Mouse (Mus musculus): ENCODE measurements around the gene Rhov. TPM values are rescaled to one million over a fixed set of nuclear protein-coding genes. Genes with fewer than 3 reads are reported as not detected.

Gene Rhov
- total RNA-seq, 2 experiments from 2014 or later: not detected

GRCm38 (mm10) chr2:119292852-119293251 is 21.8 kb upstream of the Rhov start:
- ATAC-seq (replicated peaks; ENCODE audit: low FRiP score, poor library complexity, severe bottlenecking): no peak

DNA sequence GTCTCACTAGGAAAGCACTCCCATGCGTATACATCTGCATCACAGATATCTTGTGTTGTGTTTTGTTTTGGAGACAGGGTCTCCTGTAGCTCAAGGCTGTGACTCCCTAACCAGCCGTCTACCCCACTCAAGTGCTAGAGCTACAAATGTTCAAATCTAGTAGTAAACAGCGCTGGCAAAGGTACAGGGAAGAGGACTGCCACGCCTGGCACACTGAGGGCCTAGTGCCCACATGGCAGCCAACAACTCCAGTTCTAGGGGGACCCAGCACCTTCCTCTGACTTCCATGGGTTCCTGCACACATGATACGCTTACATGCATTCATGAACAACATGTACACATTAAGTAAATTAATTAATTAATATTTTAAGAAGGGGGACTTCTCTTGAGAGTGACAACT is 21.2 kb upstream of the Rhov start:
- ATAC-seq (replicated peaks; ENCODE audit: low FRiP score, poor library complexity, severe bottlenecking): no peak

GRCm38 (mm10) chr2:119289014-119289416 is 17.9 kb upstream of the Rhov start:
- peak; percentile 7; the same call in 1 of the 2 replicates for ATAC-seq (replicated peaks; ENCODE audit: low FRiP score, poor library complexity, severe bottlenecking)

- peak; percentile 97 for ATAC-seq (replicated peaks; ENCODE audit: low FRiP score, poor library complexity, severe bottlenecking)
These were observed 17.3 kb upstream of the Rhov start, which contains the start of gene Vps18 for GRCm38 (mm10) chr2:119288270-119288882. Gene Vps18, plus strand, starts transcription at chr2:119288740.

DNA sequence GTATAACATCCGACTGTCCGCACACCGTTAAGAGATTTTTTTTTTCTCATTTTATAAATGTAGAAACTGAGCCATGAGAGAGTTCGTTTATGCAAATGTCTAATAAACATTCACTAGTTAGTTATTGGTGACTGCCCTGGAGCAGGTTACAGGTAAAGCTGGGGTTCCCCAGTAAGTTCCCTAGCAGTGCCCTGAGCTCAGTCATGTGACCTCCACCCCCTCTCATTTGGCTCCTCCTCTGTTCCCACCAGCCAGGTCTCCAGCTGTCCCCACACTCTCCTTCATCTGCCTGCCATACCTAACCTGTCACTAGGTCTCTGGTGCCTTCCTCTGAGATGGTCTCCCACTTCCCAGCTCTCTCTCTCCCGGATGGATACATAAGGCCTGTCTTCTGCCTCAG is 16.3 kb upstream of the Rhov start:
- ATAC-seq (replicated peaks; ENCODE audit: low FRiP score, poor library complexity, severe bottlenecking): no peak

DNA sequence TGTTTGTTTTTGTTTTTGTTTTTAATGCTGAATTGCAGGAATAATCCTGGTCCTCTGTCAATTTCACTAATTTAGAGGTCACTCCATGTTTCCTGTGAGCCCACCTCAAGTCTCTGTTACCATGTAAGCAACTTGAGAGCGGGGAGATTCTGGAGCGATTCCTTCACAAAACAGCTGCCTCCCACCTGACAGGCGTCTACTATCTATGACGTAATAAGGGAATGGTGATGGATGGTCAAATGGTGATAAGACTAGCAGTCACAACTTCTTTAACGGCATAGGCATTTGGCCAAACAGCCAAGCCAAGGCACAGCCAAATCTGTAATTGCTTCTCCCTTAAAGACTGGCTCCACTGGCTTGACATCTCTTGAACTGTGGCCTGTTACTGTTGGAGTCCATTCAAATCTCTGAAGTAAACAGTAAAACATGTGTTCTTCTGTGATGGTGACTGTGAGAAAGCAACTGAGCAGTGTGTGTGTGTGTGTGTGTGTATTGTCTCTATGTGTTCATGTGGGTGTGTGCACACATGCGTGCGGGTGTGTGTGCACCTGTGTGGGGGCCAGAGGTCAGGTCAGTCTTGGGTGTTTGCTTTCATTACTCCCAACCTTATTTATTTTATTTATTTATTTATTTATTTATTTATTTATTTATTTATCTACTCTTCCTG is 11.0 kb upstream of the Rhov start:
- no peak for ATAC-seq (replicated peaks; ENCODE audit: low FRiP score, poor library complexity, severe bottlenecking)

DNA sequence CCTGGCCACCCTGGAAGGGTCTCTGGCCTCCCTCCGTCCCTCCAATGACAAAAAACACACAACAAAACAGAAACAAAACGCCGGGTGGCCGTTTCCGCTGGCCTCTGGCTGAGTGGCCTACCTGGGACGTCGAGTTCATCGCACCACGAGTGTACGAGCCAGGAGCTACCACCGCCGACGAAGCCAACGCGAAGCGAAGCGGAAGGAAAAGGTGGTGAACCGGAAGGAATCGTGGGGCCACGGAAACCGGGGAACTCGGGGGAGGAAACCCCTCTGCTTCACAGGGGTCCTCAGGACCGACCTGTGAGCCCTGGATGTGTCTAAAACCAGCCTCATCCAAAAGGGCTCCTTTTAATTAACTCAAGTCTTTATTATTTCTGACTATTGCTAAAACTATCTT is 6.7 kb upstream of the Rhov start:
- ATAC-seq (replicated peaks; ENCODE audit: low FRiP score, poor library complexity, severe bottlenecking): no peak

DNA sequence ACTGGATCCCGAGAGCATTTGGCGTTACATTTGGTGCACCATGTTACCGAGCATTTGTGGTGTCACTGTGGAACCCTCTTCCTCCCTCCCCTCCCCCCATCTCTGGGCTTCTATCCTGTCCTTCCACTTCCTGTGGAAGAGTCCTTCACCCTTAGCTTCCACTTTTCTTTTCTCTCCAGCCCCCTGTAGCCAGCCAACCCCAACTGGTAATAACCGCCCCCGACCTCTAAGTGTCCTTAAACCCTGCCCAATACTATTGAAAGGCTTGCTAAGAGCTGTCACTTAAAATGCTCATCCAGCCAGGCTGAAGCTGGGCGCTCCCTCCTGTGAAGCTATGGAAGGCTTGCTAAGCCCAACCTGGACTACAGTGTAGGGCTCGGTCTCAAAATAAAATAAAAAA is 5.9 kb upstream of the Rhov start:
- no peak for ATAC-seq (replicated peaks; ENCODE audit: low FRiP score, poor library complexity, severe bottlenecking)

DNA sequence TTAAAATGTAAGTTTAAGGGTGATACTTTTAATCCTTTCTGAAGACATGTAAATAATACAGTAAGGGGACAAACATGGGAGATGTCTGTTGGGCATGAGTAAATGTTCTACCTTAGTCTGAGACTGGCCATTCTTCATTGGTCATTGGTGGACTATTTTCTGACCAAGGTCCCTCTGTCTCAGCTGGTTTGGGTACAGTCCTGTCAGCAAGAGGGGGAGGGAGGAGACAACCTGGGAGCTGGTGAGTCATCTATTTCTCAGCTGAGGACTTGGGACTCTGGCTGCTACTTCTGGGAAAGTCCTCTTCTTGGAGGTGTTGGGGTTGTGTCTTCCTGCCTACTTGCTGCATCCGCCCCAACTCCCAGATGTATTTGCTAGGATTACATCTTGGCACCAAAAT is 3.1 kb upstream of the Rhov start:
- ATAC-seq (replicated peaks; ENCODE audit: low FRiP score, poor library complexity, severe bottlenecking): no peak

- ATAC-seq (replicated peaks; ENCODE audit: low FRiP score, poor library complexity, severe bottlenecking): no peak
These were observed 808 bp downstream of the Rhov start for GRCm38 (mm10) chr2:119270286-119270642.

- ATAC-seq (replicated peaks; ENCODE audit: low FRiP score, poor library complexity, severe bottlenecking): no peak
These were observed 7.3 kb downstream of the Rhov start for GRCm38 (mm10) chr2:119263813-119264212.

GRCm38 (mm10) chr2:119262978-119263377 is 8.1 kb downstream of the Rhov start:
- no peak for ATAC-seq (replicated peaks; ENCODE audit: low FRiP score, poor library complexity, severe bottlenecking)

GRCm38 (mm10) chr2:119261326-119261725 is 9.7 kb downstream of the Rhov start:
- no peak for ATAC-seq (replicated peaks; ENCODE audit: low FRiP score, poor library complexity, severe bottlenecking)

GRCm38 (mm10) chr2:119260518-119260917 is 10.6 kb downstream of the Rhov start:
- ATAC-seq (replicated peaks; ENCODE audit: low FRiP score, poor library complexity, severe bottlenecking): no peak

- no peak for ATAC-seq (replicated peaks; ENCODE audit: low FRiP score, poor library complexity, severe bottlenecking)
These were observed 16.1 kb downstream of the Rhov start for GRCm38 (mm10) chr2:119254976-119255375.

GRCm38 (mm10) chr2:119250826-119251478 is 20.1 kb downstream of the Rhov start:
- peak; percentile 77 for ATAC-seq (replicated peaks; ENCODE audit: low FRiP score, poor library complexity, severe bottlenecking)

GRCm38 (mm10) chr2:119250377-119250776 is 20.7 kb downstream of the Rhov start:
- no peak for ATAC-seq (replicated peaks; ENCODE audit: low FRiP score, poor library complexity, severe bottlenecking)

DNA sequence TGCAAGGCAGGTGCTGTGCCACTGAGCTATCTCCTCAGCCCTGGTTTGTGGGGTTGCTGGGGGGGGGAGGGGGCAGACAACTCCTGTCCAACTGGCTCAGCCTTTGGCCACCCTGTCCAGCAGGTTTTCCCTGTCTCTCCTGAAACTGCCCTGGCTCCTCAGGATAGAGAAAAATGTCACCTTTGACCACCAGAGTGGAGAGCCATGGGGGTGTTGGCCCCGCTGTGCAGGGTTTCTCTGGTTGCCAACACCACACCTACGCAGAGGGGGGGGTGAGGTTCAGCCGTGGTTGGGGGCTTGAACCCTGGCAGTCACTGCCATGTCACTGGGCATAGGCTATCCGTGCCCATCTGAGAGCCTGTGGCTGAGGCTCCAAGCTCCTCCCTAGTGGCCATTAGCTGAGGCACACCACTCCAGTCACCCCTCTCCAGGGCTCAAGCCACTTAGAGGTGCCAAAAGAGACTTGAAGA is 21.4 kb downstream of the Rhov start:
- ATAC-seq (replicated peaks; ENCODE audit: low FRiP score, poor library complexity, severe bottlenecking): no peak

DNA sequence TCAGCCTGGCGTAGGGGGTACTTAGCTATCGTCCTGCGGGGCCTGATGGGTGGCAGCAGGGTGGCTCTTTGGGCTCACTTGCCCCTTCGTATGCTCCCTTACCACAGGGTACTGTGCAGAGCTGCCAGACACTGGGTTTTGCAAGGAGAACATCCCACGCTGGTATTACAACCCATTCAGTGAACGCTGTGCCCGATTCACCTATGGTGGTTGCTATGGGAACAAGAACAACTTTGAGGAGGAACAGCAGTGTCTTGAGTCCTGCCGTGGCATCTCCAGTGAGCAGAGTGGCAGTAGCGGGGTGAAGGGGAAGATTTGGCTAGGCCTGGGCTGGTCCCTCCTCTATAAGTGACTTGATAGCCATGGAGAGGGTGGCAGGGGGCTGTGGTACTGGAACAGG is 23.2 kb downstream of the Rhov start:
- no peak for ATAC-seq (replicated peaks; ENCODE audit: low FRiP score, poor library complexity, severe bottlenecking)

DNA sequence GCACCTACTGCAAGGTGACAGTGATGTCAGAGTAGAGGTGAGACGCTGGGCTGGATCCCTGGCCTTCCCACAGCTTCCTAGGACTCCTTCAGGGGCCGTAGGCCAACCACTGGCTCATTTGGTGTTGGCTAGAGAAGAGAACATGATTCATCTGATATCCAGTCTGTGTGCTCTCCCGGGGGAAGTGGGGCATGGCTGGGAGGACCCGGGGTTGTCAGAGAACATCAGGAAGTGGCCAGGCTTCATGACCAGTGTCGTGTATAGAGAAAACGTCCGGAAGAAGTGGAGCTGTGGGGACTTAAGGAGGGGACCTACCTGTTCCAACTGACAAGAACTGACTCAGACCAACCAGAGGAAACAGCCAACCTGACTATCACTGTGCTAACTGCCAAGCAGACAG is 25.8 kb downstream of the Rhov start:
- ATAC-seq (replicated peaks; ENCODE audit: low FRiP score, poor library complexity, severe bottlenecking): no peak

DNA sequence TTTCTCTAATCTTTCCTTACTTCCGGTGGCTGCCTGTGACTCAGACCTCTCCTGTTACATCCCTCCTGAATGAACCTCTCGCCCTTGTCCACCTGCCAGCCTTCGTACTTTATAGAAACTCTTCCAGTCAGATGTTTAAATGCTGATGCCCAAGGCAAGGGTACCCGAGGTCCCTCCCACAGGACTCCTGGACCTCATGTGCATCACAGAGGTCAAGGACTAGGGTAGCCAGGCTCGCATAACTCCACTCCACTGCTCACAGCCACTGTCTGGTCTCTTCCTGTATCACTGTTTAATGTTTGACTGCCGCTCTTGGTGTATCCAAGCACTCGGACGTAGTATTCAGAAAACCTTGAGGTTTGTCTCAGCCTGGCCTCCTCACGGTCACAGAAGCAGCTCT is 28.5 kb downstream of the Rhov start:
- no peak for ATAC-seq (replicated peaks; ENCODE audit: low FRiP score, poor library complexity, severe bottlenecking)
